Mouse (Mus musculus): ENCODE measurements at regions not wholly inside any gene's neighbourhood (a gene's known extent, or its start where the extent isn't known, plus 50 kb on each side); places are given as distances from the start of the nearest gene placed in this dataset.
"Not testable (repeated sequence)": the region's sequence is repeated elsewhere in the genome, so short reads cannot be mapped to it uniquely, and the experiment has no call there.

- DNase-seq (ENCODE audit: low spot score), result no peak
Measured at GRCm38 (mm10) chr6:109125447-109125846, 297.0 kb downstream of the Edem1 start.

- no peak for DNase-seq (ENCODE audit: low spot score)
Measured at GRCm38 (mm10) chr6:109127203-109127602, 298.8 kb downstream of the Edem1 start.

GRCm38 (mm10) chr6:109146111-109146510 lies 317.7 kb downstream of the Edem1 start:
- DNase-seq (ENCODE audit: low spot score), result no peak

GRCm38 (mm10) chr6:109149043-109149442 lies 320.6 kb downstream of the Edem1 start:
- DNase-seq (ENCODE audit: low spot score), result no peak

- peak; percentile 83 for DNase-seq (ENCODE audit: low spot score)
Measured at GRCm38 (mm10) chr6:109150023-109150911, 321.8 kb downstream of the Edem1 start.

GRCm38 (mm10) chr6:109150912-109151256 lies 322.4 kb downstream of the Edem1 start:
- no peak for DNase-seq (ENCODE audit: low spot score)

- DNase-seq (ENCODE audit: low spot score), result no peak
Measured at GRCm38 (mm10) chr6:109153624-109154023, 325.2 kb downstream of the Edem1 start.

- DNase-seq (ENCODE audit: low spot score), result no peak
Measured at GRCm38 (mm10) chr6:109159561-109159960, 331.1 kb downstream of the Edem1 start.

GRCm38 (mm10) chr6:109167439-109167838 lies 339.0 kb downstream of the Edem1 start:
- no peak for DNase-seq (ENCODE audit: low spot score)

- DNase-seq (ENCODE audit: low spot score), result peak; percentile 47
Measured at GRCm38 (mm10) chr6:109172104-109172850, 343.8 kb downstream of the Edem1 start.

- no peak for DNase-seq (ENCODE audit: low spot score)
Measured at GRCm38 (mm10) chr6:109173015-109173414, 344.6 kb downstream of the Edem1 start.

GRCm38 (mm10) chr6:109176876-109177275 lies 348.4 kb downstream of the Edem1 start:
- no peak for DNase-seq (ENCODE audit: low spot score)

GRCm38 (mm10) chr6:109182878-109183277 lies 354.4 kb downstream of the Edem1 start:
- no peak for DNase-seq (ENCODE audit: low spot score)

GRCm38 (mm10) chr6:109193061-109193460 lies 364.6 kb downstream of the Edem1 start:
- not testable (repeated sequence) for DNase-seq (ENCODE audit: low spot score)

- no peak for DNase-seq (ENCODE audit: low spot score)
Measured at GRCm38 (mm10) chr6:109193603-109194002, 365.2 kb downstream of the Edem1 start.

- no peak for DNase-seq (ENCODE audit: low spot score)
Measured at GRCm38 (mm10) chr6:109209699-109210098, 381.3 kb downstream of the Edem1 start.

GRCm38 (mm10) chr6:109230391-109230790 lies 401.9 kb downstream of the Edem1 start:
- DNase-seq (ENCODE audit: low spot score), result no peak

GRCm38 (mm10) chr6:109233426-109233825 lies 405.0 kb downstream of the Edem1 start:
- DNase-seq (ENCODE audit: low spot score), result no peak

- no peak for DNase-seq (ENCODE audit: low spot score)
Measured at GRCm38 (mm10) chr6:109245666-109246065, 417.2 kb downstream of the Edem1 start.

- not testable (repeated sequence) for DNase-seq (ENCODE audit: low spot score)
Measured at GRCm38 (mm10) chr6:109246510-109246909, 418.1 kb downstream of the Edem1 start.
